Mouse (Mus musculus) hindbrain, embryonic 10.5 days (tissue): ENCODE measurements around the gene Lrrc20. TPM values are rescaled to one million over a fixed set of nuclear protein-coding genes. Genes with fewer than 3 reads are reported as not detected.
A peak's percentile ranks its signal among the peaks of the same experiment; 100 is the strongest.

Experiments
- DNase-seq: peaks from one replicate; pipeline ENCODE4 v3.0.0-alpha.2; 2017; ENCODE audit warnings: low spot score
- H3K27ac ChIP-seq: fragments of 300-500 bp; sonication (generic); 2 replicates; pipeline ENCODE4 v1.5.1; 2016; ENCODE audit warnings: mild to moderate bottlenecking, moderate library complexity
- H3K27me3 ChIP-seq: fragments of 300-500 bp; sonication (generic); 2 replicates; pipeline ENCODE4 v1.6.1; 2016; ENCODE audit warnings: mild to moderate bottlenecking; ENCODE audit not compliant: poor library complexity, insufficient read depth, severe bottlenecking
- H3K36me3 ChIP-seq: fragments of 300-500 bp; sonication (generic); 2 replicates; pipeline ENCODE4 v1.6.1; 2016; ENCODE audit warnings: mild to moderate bottlenecking, moderate library complexity
- H3K4me1 ChIP-seq: fragments of 300-500 bp; sonication (generic); replicated peaks from 2 replicates; pipeline ENCODE4 v1.6.1; 2016; ENCODE audit warnings: mild to moderate bottlenecking
- H3K4me3 ChIP-seq: fragments of 300-500 bp; sonication (generic); 2 replicates; pipeline ENCODE4 v1.5.1; 2016; ENCODE audit warnings: mild to moderate bottlenecking, moderate library complexity
- H3K9me3 ChIP-seq: fragments of 300-500 bp; sonication (generic); 2 replicates; pipeline ENCODE4 v1.6.1; 2016; ENCODE audit warnings: mild to moderate bottlenecking, moderate library complexity
- WGBS: fragments of 180-500 bp; shearing (Covaris S2); methylation state at CpG from one replicate; pipeline ENCODE4 v1.1.7; 2016; 5-methylcytosine and 5-hydroxymethylcytosine counted together
- polyA plus RNA-seq: library from polyadenylated mRNA; unstranded; fragments of >200 nt; fragmentation: Nextera tagmentation; extraction: Ambion mirVana; gene quantifications from 2 replicates; pipeline ENCODE4 v1.2.1, GENCODE M21; 2016

The Lrrc20 gene
- polyA plus RNA-seq = 9.8 and 13.5 TPM in 2 replicates

- Histone ChIP-seq H3K4me3 (peak within 1 kb of the TSS; percentile 86), H3K27me3 (peaks cover 29% of the 10 kb centered on the region), H3K27ac (peak within 1 kb of the TSS; percentile 95), H3K9me3 (no peaks in the 10 kb centered on the region), H3K36me3 (no peaks in the 10 kb centered on the region), H3K4me1 (peaks cover 35% of the 10 kb centered on the region)
- peak; percentile 95 for DNase-seq
- under 1% methylated on average over 70 of the region's 70 CpGs for WGBS
These were observed at the start of gene Lrrc20 for GRCm38 (mm10) chr10:61475594-61476439. Gene Lrrc20, plus strand, starts transcription at chr10:61475801.

GRCm38 (mm10) chr10:61426251-61426757 lies 49.3 kb upstream of the Lrrc20 start:
- H3K27ac ChIP-seq = no peak overlapping the region
- peaks cover 34% of the 10 kb centered on the region for H3K36me3 ChIP-seq
- H3K4me1 ChIP-seq = peaks cover 18% of the 10 kb centered on the region
- H3K27me3 ChIP-seq = peaks cover 6% of the 10 kb centered on the region
- no peak overlapping the region for H3K4me3 ChIP-seq
- WGBS = 61% methylated on average over 2 of the region's 2 CpGs
- no peaks in the 10 kb centered on the region for H3K9me3 ChIP-seq
- no peak for DNase-seq

DNA sequence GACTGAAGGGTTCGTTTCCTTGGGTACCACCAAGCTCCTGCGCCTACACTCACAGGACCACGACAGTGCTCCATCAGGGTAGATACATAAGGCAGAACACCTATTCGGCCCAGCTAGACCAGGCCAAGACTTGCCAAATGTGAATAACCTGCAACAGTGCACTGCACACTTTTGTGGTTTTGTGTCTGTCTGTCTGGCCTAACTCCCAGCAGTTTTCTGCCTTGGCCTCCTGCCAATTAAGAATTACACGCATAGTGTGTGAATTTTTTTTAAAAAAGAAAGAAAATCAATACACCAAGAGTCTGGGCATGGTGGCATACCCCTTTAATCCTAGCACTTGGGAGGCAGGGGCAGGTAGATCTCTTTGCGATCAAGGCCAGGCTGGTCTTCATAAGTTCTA lies 47.6 kb upstream of the Lrrc20 start:
- no peak for DNase-seq
- Histone ChIP-seq H3K27me3 (no peaks in the 10 kb centered on the region), H3K4me1 (peaks cover 18% of the 10 kb centered on the region), H3K4me3 (no peak overlapping the region), H3K27ac (no peak overlapping the region), H3K36me3 (peaks cover 51% of the 10 kb centered on the region), H3K9me3 (no peaks in the 10 kb centered on the region)
- WGBS = 93% methylated on average over 6 of the region's 6 CpGs

- no peaks in the 10 kb centered on the region for H3K27me3 ChIP-seq
- no peak for DNase-seq
- 69% methylated on average over 4 of the region's 4 CpGs for WGBS
- peaks cover 55% of the 10 kb centered on the region for H3K36me3 ChIP-seq
- no peaks in the 10 kb centered on the region for H3K9me3 ChIP-seq
- H3K27ac ChIP-seq = no peak overlapping the region
- H3K4me3 ChIP-seq = no peak overlapping the region
- peaks cover 16% of the 10 kb centered on the region for H3K4me1 ChIP-seq
These were observed 47.2 kb upstream of the Lrrc20 start for GRCm38 (mm10) chr10:61428416-61428815.

GRCm38 (mm10) chr10:61429043-61429442 lies 46.6 kb upstream of the Lrrc20 start:
- Histone ChIP-seq H3K27ac (no peak overlapping the region), H3K4me3 (no peak overlapping the region), H3K36me3 (peaks cover 62% of the 10 kb centered on the region), H3K27me3 (no peaks in the 10 kb centered on the region), H3K9me3 (no peaks in the 10 kb centered on the region), H3K4me1 (peaks cover 12% of the 10 kb centered on the region)
- no peak for DNase-seq
- WGBS = 93% methylated on average over 5 of the region's 5 CpGs

- no peak overlapping the region for H3K27ac ChIP-seq
- 96% methylated on average over 9 of the region's 9 CpGs for WGBS
- H3K4me3 ChIP-seq = no peak overlapping the region
These were observed 44.2 kb upstream of the Lrrc20 start for GRCm38 (mm10) chr10:61431375-61431774.

GRCm38 (mm10) chr10:61440202-61440800 lies 35.3 kb upstream of the Lrrc20 start:
- Histone ChIP-seq H3K36me3 (peaks cover 52% of the 10 kb centered on the region), H3K9me3 (no peaks in the 10 kb centered on the region), H3K27ac (no peak overlapping the region), H3K27me3 (no peaks in the 10 kb centered on the region), H3K4me3 (no peak overlapping the region), H3K4me1 (peaks cover 22% of the 10 kb centered on the region)
- 83% methylated on average over 7 of the region's 7 CpGs for WGBS
- DNase-seq = no peak

More at GRCm38 (mm10) chr10:61431375-61431774, 44.2 kb upstream of the Lrrc20 start:
- H3K9me3 ChIP-seq = no peaks in the 10 kb centered on the region
- H3K27me3 ChIP-seq = no peaks in the 10 kb centered on the region
- peaks cover 84% of the 10 kb centered on the region for H3K36me3 ChIP-seq
- no peak for DNase-seq
- H3K4me1 ChIP-seq = no peaks in the 10 kb centered on the region; the same call in 1 of the 2 replicates

DNA sequence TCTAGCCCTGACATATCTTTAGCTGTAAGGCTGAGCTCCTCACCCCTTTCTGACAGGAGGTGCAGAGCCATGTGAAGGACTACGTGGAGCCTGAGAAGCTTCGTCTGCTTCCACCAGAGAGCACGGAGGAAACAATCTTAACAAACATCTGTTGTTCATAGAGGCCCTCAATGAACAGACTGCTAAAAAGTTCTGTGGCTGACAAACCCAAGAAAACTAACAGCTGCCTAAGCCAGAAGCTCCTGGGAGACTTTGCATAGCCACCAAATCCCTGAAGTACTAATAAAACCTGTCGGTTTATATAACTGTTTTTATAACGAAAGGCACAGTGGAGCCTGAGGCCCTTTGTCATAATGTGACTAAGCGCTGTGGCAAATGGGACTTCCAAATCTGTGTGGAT lies 32.1 kb upstream of the Lrrc20 start:
- H3K27me3 ChIP-seq = no peaks in the 10 kb centered on the region
- no peak for DNase-seq
- H3K4me1 ChIP-seq = peaks cover 43% of the 10 kb centered on the region
- no peaks in the 10 kb centered on the region for H3K9me3 ChIP-seq
- H3K27ac ChIP-seq = no peak overlapping the region
- H3K36me3 ChIP-seq = peaks cover 59% of the 10 kb centered on the region
- no peak overlapping the region for H3K4me3 ChIP-seq
- WGBS = 80% methylated on average over 6 of the region's 6 CpGs

GRCm38 (mm10) chr10:61443876-61444275 lies 31.7 kb upstream of the Lrrc20 start:
- DNase-seq = no peak
- no peak overlapping the region for H3K4me3 ChIP-seq
- no peaks in the 10 kb centered on the region for H3K27me3 ChIP-seq
- H3K36me3 ChIP-seq = peaks cover 59% of the 10 kb centered on the region
- 83% methylated on average over 1 of the region's 1 CpGs for WGBS
- peaks cover 46% of the 10 kb centered on the region for H3K4me1 ChIP-seq
- H3K27ac ChIP-seq = no peak overlapping the region
- no peaks in the 10 kb centered on the region for H3K9me3 ChIP-seq

DNA sequence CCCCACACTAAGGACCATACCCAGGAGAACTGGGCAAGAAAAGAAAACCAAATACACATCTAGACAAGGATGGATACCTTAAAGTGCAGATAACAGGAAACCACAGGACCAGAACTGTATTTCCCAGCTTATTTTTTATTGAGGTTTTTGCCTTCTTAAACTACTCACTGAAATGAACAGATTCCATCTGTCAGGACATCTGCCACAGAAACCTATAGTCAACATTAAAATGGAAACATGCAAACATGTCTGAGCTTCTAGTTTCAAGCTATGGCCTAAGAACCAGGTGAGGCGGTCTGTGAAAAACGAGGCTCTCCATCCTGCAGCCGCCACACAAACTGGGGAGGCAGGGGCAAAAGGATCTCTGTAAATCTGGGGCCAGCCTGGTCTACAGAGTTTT lies 30.6 kb upstream of the Lrrc20 start:
- Histone ChIP-seq H3K36me3 (peaks cover 65% of the 10 kb centered on the region), H3K27ac (no peak overlapping the region), H3K9me3 (no peaks in the 10 kb centered on the region), H3K4me3 (no peak overlapping the region), H3K27me3 (no peaks in the 10 kb centered on the region), H3K4me1 (peaks cover 56% of the 10 kb centered on the region)
- no peak for DNase-seq
- WGBS = 87% methylated on average over 3 of the region's 3 CpGs

DNA sequence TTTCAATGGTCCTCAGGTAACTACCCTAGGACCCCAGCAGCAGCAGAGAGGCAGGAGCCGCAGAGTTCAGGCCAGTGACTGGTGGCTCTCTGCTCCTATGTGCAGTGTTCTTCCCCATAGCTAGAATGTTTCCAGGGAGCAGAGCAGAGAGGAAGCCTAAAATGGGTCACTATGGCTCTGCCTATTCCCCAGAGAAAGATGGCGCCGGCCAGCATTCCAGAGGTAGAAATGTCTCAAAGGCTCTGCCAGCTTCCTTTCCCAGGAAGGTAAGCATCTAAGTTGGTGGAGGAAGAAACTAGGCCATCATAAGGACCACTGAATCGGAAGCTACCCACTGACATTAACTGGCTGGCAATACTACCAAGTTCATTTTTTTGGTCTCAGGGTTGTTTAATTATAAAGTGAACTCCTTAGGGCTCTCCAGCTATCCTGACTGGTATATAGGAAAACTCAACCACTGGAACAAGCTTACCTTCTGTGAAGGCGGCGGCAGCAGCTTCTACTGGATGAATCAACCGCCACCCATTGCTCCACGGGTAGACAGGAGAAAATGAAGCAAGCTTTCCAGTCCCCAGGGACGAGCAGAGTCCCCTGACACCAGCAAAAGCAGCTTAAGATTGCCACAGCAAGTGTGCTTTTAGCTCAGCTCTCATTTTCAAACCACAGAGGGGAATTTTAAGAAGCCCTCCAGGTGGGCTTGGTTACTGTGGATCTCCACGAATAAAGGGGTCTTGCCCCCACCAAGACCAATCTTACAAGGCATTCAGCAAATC lies 27.8 kb upstream of the Lrrc20 start:
- DNase-seq = no peak
- no peak overlapping the region for H3K27ac ChIP-seq
- H3K27me3 ChIP-seq = no peaks in the 10 kb centered on the region
- H3K4me3 ChIP-seq = no peak overlapping the region
- H3K36me3 ChIP-seq = peaks cover 52% of the 10 kb centered on the region
- WGBS = 83% methylated on average over 10 of the region's 10 CpGs
- H3K4me1 ChIP-seq = peaks cover 71% of the 10 kb centered on the region
- H3K9me3 ChIP-seq = no peaks in the 10 kb centered on the region

DNA sequence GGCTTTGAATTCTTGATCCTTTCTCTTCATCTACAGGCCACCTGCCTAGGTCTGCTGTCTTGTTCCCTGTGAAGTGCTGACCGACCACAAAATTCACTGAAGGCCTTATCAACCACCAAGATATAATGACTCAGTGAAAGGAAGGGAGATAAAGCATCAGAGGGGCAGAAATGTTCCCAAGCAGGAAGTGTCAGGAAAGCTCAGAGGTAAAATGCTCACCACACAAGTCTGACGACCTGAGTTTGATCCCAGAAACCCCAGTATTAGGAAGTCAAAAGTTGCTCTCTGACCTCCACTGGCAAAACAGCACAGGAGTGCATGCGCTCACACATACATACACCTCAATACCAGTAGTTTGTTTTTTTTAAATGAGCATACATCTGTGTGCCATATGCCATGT lies 26.8 kb upstream of the Lrrc20 start:
- H3K27me3 ChIP-seq = no peaks in the 10 kb centered on the region
- H3K4me1 ChIP-seq = peaks cover 65% of the 10 kb centered on the region
- no peaks in the 10 kb centered on the region for H3K9me3 ChIP-seq
- DNase-seq = no peak
- no peak overlapping the region for H3K4me3 ChIP-seq
- peaks cover 49% of the 10 kb centered on the region for H3K36me3 ChIP-seq
- WGBS = 85% methylated on average over 3 of the region's 3 CpGs
- H3K27ac ChIP-seq = no peak overlapping the region
